Mouse (Mus musculus) brain, embryonic 14.5 days (tissue): ENCODE measurements at regions not wholly inside any gene's neighbourhood (a gene's known extent, or its start where the extent isn't known, plus 50 kb on each side); places are given as distances from the start of the nearest gene placed in this dataset.

Source experiments
- CTCF ChIP-seq: fragments of 200-500 bp; IDR thresholded peaks from 2 replicates; pipeline ENCODE4 v1.5.1; 2012; ENCODE audit warnings: inconsistent platforms, mild to moderate bottlenecking, moderate library complexity, borderline replicate concordance; ENCODE audit not compliant: insufficient read depth, insufficient read length; ENCODE audit errors: extremely low read depth
- POLR2A ChIP-seq: fragments of 200-500 bp; IDR thresholded peaks from 2 replicates; pipeline ENCODE4 v1.6.1; 2012; ENCODE audit warnings: mild to moderate bottlenecking, inconsistent platforms, borderline replicate concordance; ENCODE audit not compliant: poor library complexity, insufficient read depth, insufficient read length, severe bottlenecking; ENCODE audit errors: extremely low read depth

GRCm38 (mm10) chr2:108795145-108795544 is 485.4 kb upstream of the Kif18a start:
- TF ChIP-seq CTCF (no peak), POLR2A (no peak)
